Mouse (Mus musculus) brain, embryonic 14.5 days (tissue): Measurements from ENCODE around the gene Actg1. TPM values are rescaled to one million over a fixed set of nuclear protein-coding genes. Genes with fewer than 3 reads are reported as not detected.

Experiments
- DNase-seq: peaks from one replicate; pipeline ENCODE4 v3.0.0-alpha.2; 2011; ENCODE audit warnings: low read depth
- CTCF ChIP-seq: fragments of 200-500 bp; IDR thresholded peaks from 2 replicates; pipeline ENCODE4 v1.5.1; 2012; ENCODE audit warnings: inconsistent platforms, mild to moderate bottlenecking, moderate library complexity, borderline replicate concordance; ENCODE audit not compliant: insufficient read depth, insufficient read length; ENCODE audit errors: extremely low read depth
- POLR2A ChIP-seq: fragments of 200-500 bp; IDR thresholded peaks from 2 replicates; pipeline ENCODE4 v1.6.1; 2012; ENCODE audit warnings: mild to moderate bottlenecking, inconsistent platforms, borderline replicate concordance; ENCODE audit not compliant: poor library complexity, insufficient read depth, insufficient read length, severe bottlenecking; ENCODE audit errors: extremely low read depth
- polyA plus RNA-seq: library from polyadenylated mRNA; depleted of rRNA; stranded (reverse); fragments of >200 nt; gene quantifications from 2 replicates; pipeline ENCODE4 v1.2.3, GENCODE M21; 2012

Actg1 gene
- polyA plus RNA-seq, 1 experiment = 3,108 TPM

DNA sequence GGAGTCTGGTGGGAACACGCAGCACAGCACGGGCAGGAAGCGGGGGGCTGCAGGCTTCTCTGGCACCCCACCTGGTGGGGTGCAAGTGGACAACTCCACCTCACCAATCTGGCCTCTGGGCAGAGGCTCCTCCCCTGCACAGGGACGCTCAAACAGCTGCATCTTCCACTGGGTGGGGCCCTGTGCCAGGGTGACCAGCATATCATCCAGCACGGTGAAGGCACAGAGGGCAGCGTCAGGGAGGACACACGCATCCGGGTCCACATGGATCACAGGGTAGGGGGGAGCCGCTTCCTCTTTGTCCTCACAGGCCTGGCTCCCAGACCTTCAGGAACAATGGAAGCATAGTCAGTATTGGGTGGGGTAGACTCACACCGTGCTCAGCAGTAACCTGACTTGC, 29.0 kb upstream of the Actg1 start:
- DNase-seq = no peak
- TF ChIP-seq POLR2A = no peak
- no peak for TF ChIP-seq CTCF

DNA sequence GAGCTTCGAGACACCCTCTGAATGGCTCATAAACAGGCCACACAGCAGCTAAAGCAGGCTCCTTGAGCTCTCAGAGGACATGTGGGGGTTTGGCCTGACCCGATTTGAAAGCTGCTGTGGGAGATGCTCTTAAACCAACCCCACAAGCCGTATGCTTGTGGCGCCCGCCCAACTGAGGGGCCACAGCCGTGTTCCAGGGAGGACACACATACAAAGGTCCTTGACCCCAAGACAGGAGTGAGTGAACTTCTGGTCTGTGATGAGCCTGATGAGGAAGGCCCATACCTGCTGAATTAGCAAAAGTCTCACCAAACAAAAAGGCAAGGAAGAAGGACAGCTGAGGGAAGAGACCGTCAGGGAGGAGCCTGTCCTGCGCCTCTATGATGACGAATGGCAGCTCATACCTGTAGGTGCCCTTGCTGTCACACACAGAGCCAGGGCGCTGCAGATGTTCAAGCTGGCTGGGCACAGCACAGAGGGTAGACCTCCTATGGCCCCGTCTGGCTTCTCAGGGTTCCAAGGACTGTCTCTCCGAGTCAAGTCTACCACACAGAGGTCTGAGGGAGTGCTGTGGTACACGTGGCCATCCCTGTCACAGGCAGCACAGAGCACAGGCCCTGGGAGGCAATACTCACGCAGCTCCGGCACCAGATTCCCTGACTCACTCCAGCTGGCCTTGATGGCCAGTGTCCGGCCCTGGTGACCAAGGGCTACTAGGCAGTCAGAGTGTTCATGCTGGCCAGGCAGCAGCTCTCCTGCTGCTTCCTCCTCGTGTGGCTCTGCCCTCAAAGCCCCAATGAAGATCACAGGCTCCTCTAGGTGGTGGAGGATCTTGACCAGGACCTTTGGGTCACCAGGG, 28.2 kb upstream of the Actg1 start:
- TF ChIP-seq CTCF = no peak
- TF ChIP-seq POLR2A = no peak
- DNase-seq = no peak

DNA sequence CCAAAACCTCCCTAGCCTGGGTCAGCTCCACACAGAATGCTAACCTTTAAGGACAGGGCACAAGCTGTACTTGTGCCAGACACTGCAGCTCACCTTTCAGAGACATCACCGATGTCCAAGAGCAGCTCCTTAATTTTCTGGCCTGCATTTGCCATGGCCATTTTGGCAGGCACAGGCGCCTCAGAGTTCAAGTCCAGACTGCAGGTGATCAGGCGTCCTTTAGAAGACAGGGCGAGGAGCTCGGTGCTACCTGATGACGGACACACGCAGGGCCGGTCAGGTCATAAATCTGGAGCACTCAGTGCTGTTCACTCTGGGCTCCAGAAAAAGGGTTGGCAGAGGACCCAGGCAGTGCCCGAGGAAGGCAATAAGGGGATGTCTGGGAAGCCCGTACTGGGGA, 27.0 kb upstream of the Actg1 start:
- no peak for DNase-seq
- TF ChIP-seq POLR2A = no peak
- TF ChIP-seq CTCF = no peak

DNA sequence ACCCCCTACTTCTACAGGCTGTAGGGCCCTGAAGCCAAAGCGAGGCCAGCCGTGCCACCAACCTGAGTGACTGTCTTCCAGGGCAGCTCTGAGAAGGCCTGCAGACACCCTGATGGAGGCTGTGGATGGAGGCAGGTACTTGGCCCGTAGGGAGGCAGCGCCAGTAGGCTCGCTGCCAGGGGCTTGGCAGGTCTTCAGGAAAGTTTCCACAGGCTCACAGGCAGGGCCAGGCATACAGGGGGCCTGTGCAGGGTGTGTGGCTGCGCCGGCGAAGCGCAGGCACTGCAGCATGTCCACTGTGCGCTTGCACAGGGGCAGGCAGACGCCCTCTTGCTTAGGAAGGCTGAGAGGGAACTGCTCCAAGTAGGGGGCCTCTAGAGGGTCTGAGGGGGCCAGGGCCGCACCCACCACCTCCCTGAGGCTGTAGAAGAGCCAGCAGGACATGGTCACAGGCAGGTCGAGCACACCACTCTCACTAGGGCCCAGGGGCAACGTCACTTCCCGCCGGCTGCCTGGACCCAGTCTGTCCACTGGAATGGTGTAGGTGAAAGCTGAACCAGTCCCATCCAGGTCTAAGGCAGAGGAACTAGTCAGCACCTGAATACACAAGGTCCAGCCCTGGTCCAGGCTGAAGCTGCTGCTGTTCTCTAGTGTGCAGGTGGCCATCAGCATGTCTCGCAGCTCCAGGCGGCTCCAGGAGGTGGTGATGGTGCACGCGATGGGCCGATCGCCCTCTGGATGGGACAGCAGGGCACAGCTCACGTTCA, 25.7 kb upstream of the Actg1 start:
- TF ChIP-seq POLR2A (no peak), CTCF (no peak)
- peak; percentile 75 for DNase-seq

DNA sequence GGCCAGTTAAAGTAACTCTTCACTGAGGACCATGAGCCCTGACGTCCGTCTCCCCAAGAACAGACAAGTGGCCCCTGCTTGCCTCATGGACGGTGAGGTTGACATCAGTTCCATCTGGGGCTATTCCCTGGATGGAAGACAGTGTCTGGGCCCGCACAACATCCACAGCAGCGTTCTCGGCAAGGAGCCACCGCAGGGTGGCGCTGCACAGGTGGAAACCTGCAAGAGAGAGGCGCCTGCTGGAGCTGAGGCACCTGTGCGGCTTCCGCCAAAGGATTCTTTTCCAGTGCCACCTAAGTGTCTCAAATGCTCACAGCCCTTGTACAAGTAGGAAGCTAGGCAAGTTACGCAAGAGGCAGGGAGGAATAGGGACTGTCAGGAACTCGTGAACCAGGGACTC, 24.7 kb upstream of the Actg1 start:
- DNase-seq = no peak
- TF ChIP-seq POLR2A (no peak), CTCF (no peak; the same call in 1 of the 2 replicates)

DNA sequence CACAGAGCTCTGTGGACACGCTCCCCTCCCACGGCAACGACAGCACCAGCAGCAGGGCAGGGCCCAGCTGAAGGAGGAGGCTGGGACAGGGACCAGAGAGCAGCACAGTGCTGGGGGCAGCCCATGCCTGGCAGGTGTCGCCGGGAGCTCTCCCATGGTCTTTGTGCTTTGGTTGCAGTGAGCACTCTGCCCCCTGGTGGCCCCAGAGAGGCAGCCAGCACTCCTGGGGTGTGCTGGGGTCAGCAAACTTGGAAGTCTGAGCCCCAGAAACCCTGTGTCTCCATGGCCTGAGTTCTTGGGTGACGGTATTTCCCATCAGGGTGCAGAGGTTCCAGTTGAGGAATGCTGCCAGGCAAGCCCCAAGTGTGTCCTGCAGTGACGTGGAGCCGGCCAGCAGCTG, 21.3 kb upstream of the Actg1 start:
- TF ChIP-seq CTCF (peak; percentile 82), POLR2A (no peak)
- peak; percentile 77 for DNase-seq

DNA sequence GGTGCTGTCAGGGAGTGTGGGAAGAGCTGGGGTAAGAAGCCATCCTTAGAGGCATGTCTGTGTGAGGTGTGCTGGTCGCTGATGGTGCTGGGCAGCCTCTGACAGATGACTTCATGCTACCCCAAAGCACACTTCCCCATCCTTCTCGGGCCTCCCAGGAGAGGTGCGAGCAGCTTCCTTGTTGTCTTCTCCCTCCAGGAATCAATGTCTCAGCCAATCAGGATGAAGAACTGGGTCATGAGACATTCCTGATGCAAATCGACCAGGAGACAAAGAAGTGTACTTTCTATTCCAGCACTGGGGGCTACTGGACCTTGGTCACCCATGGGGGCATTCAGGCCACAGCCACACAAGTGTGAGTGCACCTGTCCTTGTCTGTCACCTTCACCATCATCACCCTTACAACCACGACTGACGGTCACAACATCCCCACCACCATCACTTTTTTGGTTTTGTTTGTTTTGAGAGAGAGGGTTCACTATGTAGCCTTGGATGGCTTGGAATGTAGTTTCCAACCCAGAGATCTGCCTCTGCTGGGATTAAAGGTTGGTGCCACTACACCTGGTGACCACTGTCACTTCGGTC, 18.2 kb upstream of the Actg1 start:
- DNase-seq = peak; percentile 57

DNA sequence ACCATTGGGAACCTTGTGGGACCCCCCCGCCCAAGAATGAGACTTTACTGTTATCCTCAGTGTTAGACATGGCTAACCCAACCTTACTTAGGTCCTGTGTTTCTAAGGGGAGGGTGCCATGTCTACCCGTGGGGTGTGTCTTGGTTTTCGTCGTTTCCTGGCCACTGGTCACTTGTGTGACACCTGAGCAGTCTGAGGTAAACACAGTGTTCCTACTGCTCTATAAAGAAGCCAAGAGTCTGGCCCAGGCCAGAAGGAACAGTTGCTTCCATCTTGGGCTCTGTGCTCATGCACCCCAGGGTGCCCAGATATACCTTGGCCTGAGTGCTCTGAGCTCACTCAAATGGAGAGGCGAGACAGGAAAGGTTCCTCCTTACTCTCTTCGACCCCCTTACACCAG, 14.5 kb upstream of the Actg1 start:
- no peak for DNase-seq
- no peak for TF ChIP-seq POLR2A
- TF ChIP-seq CTCF = no peak

More for the DNA sequence above, 18.2 kb upstream of the Actg1 start:
- TF ChIP-seq CTCF (no peak), POLR2A (no peak)

DNA sequence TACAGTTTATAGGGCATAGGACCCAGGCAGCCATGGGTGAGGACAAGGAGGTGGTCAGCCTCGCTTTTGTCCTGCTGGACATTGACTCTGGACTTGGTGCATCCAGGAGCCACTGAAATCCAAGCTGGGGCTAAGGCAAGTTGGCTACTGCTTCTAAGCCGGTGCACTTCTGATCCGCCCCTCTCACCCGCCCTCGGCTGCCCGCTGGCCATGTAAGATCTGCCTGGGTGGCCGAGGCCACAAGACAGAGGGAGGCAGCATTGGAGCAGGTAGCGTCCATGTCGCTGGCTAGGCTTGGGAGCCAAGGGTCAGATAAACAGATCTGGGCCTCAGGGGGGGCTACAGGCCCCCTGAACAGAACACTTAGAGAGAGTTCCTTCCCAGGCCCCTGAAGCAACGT, 13.0 kb upstream of the Actg1 start, which contains the start of gene Fscn2:
Gene Fscn2, plus strand, starts transcription at position 240 of the 400 bp plus-strand sequence.
- TF ChIP-seq POLR2A = no peak
- no peak for TF ChIP-seq CTCF
- DNase-seq = no peak

DNA sequence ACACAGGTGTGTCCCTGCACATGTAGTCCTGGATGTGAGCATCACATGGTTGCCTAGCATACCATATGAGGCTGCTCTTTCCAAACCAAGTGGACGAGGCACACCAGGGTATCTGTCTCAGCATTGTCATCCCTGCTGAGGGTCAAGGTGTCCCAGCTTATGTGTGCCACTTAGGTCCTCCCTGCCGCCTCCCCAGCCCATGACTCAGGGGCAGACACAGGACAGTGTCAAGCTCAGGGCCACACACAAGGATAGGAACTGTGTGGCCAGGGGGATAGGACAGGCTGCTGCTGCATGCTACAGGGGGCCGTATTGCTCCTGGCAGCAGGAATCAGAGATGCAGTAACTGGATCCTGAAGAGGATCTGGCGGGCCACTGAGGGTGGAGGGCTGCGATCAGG, 12.4 kb upstream of the Actg1 start:
- TF ChIP-seq POLR2A (no peak), CTCF (no peak)
- DNase-seq = no peak

DNA sequence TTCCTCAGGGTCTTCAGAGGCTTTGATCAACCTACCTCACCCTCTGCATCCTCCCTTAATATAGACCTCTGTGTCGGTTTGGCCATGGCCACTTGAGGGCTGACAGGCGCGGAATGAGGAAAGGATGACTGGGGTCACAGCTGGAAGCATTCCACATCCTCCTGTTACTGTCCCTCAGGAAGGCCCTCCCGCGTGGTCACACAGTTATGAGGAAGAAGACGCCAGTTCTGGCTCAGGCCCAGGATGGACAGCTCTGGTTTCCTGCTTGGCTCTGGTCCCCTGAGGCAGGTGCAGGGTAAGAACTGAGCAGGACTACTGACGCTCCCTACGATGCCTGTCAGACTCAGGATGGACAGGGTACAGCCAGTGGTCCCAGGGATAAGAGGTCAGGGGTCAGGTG, 11.7 kb upstream of the Actg1 start:
- no peak for DNase-seq

DNA sequence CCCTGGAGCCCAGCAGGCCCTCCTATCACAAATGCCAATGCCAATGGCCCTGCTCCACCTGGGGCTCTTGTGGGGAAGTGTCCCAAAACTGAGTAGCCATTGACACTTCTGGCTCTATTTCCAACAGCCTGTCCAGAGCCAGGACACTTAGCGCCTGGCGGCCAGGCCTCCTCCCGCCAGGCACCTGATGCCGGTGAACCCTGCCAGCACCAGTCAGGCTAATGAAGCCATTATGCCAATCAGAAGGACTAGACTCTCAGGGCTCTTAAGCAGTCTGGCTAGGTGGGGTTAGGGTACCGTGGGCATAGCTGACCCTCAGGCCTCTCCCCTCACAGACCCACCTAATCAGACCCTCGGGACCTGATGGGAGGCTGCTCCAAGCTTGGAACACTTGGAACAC, 11.0 kb upstream of the Actg1 start:
- TF ChIP-seq CTCF (no peak), POLR2A (no peak)
- peak; percentile 56 for DNase-seq

More for the DNA sequence above, 11.7 kb upstream of the Actg1 start:
- TF ChIP-seq CTCF (no peak), POLR2A (no peak)
